Comparison of ENCODE assay signal across 19 mouse cellular contexts in genomic region chr5:54281121-54281520, GRCm38 (mm10).
DNase-seq lines count a peak whose midpoint lies in the region; ATAC-seq and TF ChIP-seq lines count a peak whose summit lies in the region.
"Had no signal": no experiment of that assay in that cellular context is flagged by ENCODE, and none has a peak within 500 bp of the region (broad histone marks: within the 10 kb centered on the region; RNA-seq: fewer than 3 reads in every experiment).

No protein-coding gene starts in this region.

- H3K4me2 ChIP-seq in neural tube, embryonic 11.5 days (ENCODE audit: low read depth), result no peak overlapping the region
- H3K4me2 ChIP-seq in neural tube, embryonic 15.5 days, result no peak overlapping the region
- H3K4me2 ChIP-seq in midbrain, embryonic 14.5 days (ENCODE audit: low read length), result no peak overlapping the region
- H3K4me2 ChIP-seq: embryonic facial prominence, embryonic 15.5 days had no signal

- DNase-seq in neural tube, embryonic 11.5 days (ENCODE audit: low spot score), result no peak
- peak; percentile 16 to 29 for DNase-seq in kidney, adult 8-10 months
- peak; percentile 26 to 35 for DNase-seq in kidney, postnatal 36 days
- no peak for DNase-seq in thymus, adult 2 months
- no peak for DNase-seq in midbrain, embryonic 14.5 days
- DNase-seq in urinary bladder, postnatal 10 days (ENCODE audit: low spot score), result no peak
- DNase-seq: adrenal gland, postnatal 36 days; cerebellum, adult 2 months; heart, adult 2 months; lung, postnatal 14 days; retina, postnatal 1 day had no signal

- TF ChIP-seq CTCF in thymus, adult 2 months (IDR thresholded peaks at IDR 0.05; ENCODE audit: borderline replicate concordance, control insufficient read depth, extremely low read depth, insufficient read depth, low read length, poor library complexity), result no peak

- H3K27ac ChIP-seq in neural tube, embryonic 11.5 days (ENCODE audit: low read depth, low read length), result no peak overlapping the region
- H3K27ac ChIP-seq in neural tube, embryonic 15.5 days (replicated peaks), result no peak overlapping the region
- H3K27ac ChIP-seq in thymus, adult 2 months (ENCODE audit: control insufficient read depth, insufficient read depth, low read length), result no peak overlapping the region
- no peak overlapping the region for H3K27ac ChIP-seq in midbrain, embryonic 14.5 days (replicated peaks; ENCODE audit: low read depth, low read length)
- H3K27ac ChIP-seq: embryonic facial prominence, embryonic 15.5 days; forebrain, embryonic 10.5 days; heart, adult 2 months; hindbrain, embryonic 10.5 days; layer of hippocampus, adult 2 months had no signal

- no peaks in the 10 kb centered on the region for H3K36me3 ChIP-seq in neural tube, embryonic 11.5 days (ENCODE audit: control insufficient read depth, insufficient read depth, low read length)
- H3K36me3 ChIP-seq in neural tube, embryonic 15.5 days, result no peaks in the 10 kb centered on the region
- H3K36me3 ChIP-seq in thymus, adult 2 months (ENCODE audit: control insufficient read depth, insufficient read depth, low read length), result no peaks in the 10 kb centered on the region
- H3K36me3 ChIP-seq in midbrain, embryonic 14.5 days (ENCODE audit: control insufficient read depth, insufficient read depth, low read length), result no peaks in the 10 kb centered on the region
- H3K36me3 ChIP-seq: embryonic facial prominence, embryonic 15.5 days; forebrain, embryonic 10.5 days; G1E; hindbrain, embryonic 10.5 days had no signal

- no peaks in the 10 kb centered on the region for H3K27me3 ChIP-seq in neural tube, embryonic 11.5 days (ENCODE audit: control insufficient read depth, insufficient read depth, low read length)
- no peaks in the 10 kb centered on the region for H3K27me3 ChIP-seq in neural tube, embryonic 15.5 days (replicated peaks)
- no peaks in the 10 kb centered on the region for H3K27me3 ChIP-seq in thymus, adult 2 months (ENCODE audit: control insufficient read depth, insufficient read depth, low read length)
- H3K27me3 ChIP-seq in midbrain, embryonic 14.5 days (ENCODE audit: control insufficient read depth, insufficient read depth, low read length), result no peaks in the 10 kb centered on the region
- H3K27me3 ChIP-seq: embryonic facial prominence, embryonic 15.5 days; megakaryocyte, embryonic 14.5 days had no signal

- no peaks in the 10 kb centered on the region for H3K9me3 ChIP-seq in neural tube, embryonic 11.5 days (ENCODE audit: control insufficient read depth, low read length)
- H3K9me3 ChIP-seq in neural tube, embryonic 15.5 days (replicated peaks), result no peaks in the 10 kb centered on the region
- no peaks in the 10 kb centered on the region for H3K9me3 ChIP-seq in midbrain, embryonic 14.5 days (ENCODE audit: control insufficient read depth, low read length)
- H3K9me3 ChIP-seq: embryonic facial prominence, embryonic 15.5 days; forebrain, embryonic 10.5 days; G1E; hindbrain, embryonic 10.5 days; megakaryocyte, embryonic 14.5 days had no signal

- H3K9ac ChIP-seq in neural tube, embryonic 11.5 days (ENCODE audit: low read length), result no peak overlapping the region
- H3K9ac ChIP-seq in neural tube, embryonic 15.5 days (replicated peaks), result no peak overlapping the region
- H3K9ac ChIP-seq in midbrain, embryonic 14.5 days (replicated peaks; ENCODE audit: low read length), result no peak overlapping the region
- H3K9ac ChIP-seq: embryonic facial prominence, embryonic 15.5 days had no signal

- TF ChIP-seq POLR2A in thymus, adult 2 months (IDR thresholded peaks at IDR 0.05; ENCODE audit: control insufficient read depth, extremely low read depth, insufficient read depth, low read length, poor library complexity), result no peak

- 49% methylated on average over 4 of the region's 4 CpGs for WGBS in neural tube, embryonic 11.5 days
- WGBS in neural tube, embryonic 15.5 days, result 29% methylated on average over 4 of the region's 4 CpGs
- WGBS in thymus, adult 2 months, result 49% methylated on average over 4 of the region's 4 CpGs
- WGBS in midbrain, embryonic 14.5 days, result 75% methylated on average over 4 of the region's 4 CpGs

- H3K4me1 ChIP-seq in neural tube, embryonic 11.5 days (ENCODE audit: control insufficient read depth, insufficient read depth, low read length), result no peaks in the 10 kb centered on the region
- peaks cover 5% of the 10 kb centered on the region; the same call in 1 of the 2 replicates for H3K4me1 ChIP-seq in neural tube, embryonic 15.5 days
- H3K4me1 ChIP-seq in thymus, adult 2 months (replicated peaks; ENCODE audit: control insufficient read depth, insufficient read depth, low read length), result no peaks in the 10 kb centered on the region
- H3K4me1 ChIP-seq in midbrain, embryonic 14.5 days (ENCODE audit: control insufficient read depth, insufficient read depth, low read length), result peaks cover 11% of the 10 kb centered on the region; the same call in 1 of the 2 replicates
- H3K4me1 ChIP-seq: embryonic facial prominence, embryonic 15.5 days; megakaryocyte, embryonic 14.5 days had no signal

- no peak overlapping the region for H3K4me3 ChIP-seq in neural tube, embryonic 11.5 days (ENCODE audit: low read depth, low read length)
- H3K4me3 ChIP-seq in neural tube, embryonic 15.5 days (replicated peaks), result no peak overlapping the region
- H3K4me3 ChIP-seq in thymus, adult 2 months (ENCODE audit: control insufficient read depth, insufficient read depth, low read length), result no peak overlapping the region
- H3K4me3 ChIP-seq in midbrain, embryonic 14.5 days (replicated peaks; ENCODE audit: low read depth, low read length), result no peak overlapping the region
- H3K4me3 ChIP-seq: embryonic facial prominence, embryonic 15.5 days; forebrain, embryonic 10.5 days; heart, adult 2 months; hindbrain, embryonic 10.5 days; layer of hippocampus, adult 2 months; megakaryocyte, embryonic 14.5 days had no signal

- peak; percentile 64 for ATAC-seq in neural tube, embryonic 11.5 days (ENCODE audit: insufficient read depth, low FRiP score, low TSS enrichment)
- ATAC-seq in neural tube, embryonic 15.5 days (ENCODE audit: low FRiP score), result no peak
- no peak for ATAC-seq in midbrain, embryonic 14.5 days (ENCODE audit: low FRiP score, low TSS enrichment)
- ATAC-seq: CD4-positive, CD25-positive, alpha-beta regulatory T cell, adult 4 months had no signal

Comparison
In these comparisons a context has a peak if more than half of its experiments do, and no peak if none do; other contexts are left out.
1. DNase-seq: peak in kidney, adult 8-10 months (2 of 2) and kidney, postnatal 36 days (2 of 2); none in neural tube, embryonic 11.5 days (single experiment), thymus, adult 2 months (single experiment), midbrain, embryonic 14.5 days (single experiment) and urinary bladder, postnatal 10 days (single experiment).